Mouse (Mus musculus): ENCODE measurements around the gene Hmgcll1.

The Hmgcll1 gene

DNA sequence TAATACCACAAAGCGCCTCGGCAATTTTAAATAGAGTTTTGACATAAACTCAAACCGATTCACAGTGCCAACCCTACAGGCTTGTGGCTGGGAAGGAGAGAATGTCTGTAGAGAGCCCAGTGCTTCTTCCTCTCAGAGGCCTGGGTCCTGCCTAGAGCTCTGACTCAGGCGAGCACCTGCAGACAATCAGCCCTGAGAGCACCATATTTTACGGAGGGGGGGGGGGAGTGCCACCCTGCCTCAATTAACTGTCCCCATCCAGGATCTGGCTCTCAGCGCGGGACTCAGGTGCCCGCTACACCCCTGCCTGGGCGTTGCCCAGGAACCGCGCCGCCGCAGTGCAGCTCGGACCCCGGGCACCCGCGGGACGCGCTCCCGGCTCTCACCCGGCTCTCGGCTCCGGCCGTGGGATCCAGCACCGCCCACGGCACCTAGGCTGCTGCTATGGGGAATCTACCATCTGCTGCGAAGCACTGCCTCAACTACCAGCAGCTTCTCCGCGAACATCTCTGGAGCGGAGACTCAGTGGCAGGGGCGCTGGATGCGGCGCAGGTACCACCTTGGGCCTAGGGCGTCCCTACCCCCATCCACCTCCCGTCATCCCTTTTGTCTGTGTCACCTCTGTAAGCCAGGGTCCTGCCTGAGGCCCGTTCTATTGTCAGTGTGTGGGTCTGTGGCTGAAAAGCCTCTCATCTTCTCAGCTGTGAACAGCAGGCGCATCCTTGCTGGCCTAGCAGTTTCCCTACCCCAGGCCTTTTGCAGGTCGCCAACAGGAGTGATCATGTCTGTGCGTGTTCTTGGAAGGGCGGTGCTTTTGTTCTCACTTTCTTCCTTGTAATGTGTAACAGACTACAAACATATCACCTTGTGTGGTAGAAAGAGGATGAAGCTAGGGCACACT, at the start of gene Hmgcll1:
Gene Hmgcll1 (plus strand): TSS at position 225 of the 901 bp plus-strand sequence.
- no peak for DNase-seq

DNA sequence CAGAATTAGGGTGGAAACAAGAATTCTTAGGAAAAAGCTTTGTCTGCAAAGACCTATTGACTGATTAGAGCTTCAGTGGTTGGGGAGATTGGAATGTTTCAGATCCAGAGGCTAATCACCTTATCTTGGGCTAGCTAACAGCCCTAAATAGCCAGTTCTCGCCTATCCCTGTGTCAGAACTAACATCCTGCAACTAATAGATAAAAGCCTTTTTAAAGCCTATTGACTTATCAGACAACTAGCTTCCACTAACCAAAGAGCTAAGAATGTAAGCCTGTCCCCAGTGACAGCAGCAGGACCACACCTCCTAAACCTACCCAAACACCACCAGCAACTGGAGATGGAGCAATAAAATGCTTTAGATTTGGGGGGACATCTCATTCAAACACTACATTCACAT, 34.6 kb upstream of the Hmgcll1 start:
- DNase-seq = no peak

DNA sequence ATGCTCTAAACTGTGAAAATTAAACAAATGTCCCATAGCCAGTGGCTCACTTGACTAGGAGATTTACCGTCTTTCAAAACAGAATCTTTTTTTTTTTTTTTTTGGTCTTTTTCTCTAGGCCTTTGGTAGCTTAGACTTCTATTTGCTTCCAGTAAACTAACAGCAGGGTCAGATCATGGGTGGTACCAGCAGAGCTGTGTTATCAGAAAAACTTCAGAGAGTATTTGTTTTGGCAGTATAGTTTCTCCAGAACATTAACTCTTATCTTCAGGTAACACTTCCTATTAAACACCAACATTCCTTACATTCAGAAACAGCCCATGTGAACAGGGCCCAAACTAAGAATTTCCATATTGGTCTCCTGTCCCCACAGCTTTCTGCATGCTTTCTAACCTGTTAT, 33.5 kb upstream of the Hmgcll1 start:
- DNase-seq = no peak

DNA sequence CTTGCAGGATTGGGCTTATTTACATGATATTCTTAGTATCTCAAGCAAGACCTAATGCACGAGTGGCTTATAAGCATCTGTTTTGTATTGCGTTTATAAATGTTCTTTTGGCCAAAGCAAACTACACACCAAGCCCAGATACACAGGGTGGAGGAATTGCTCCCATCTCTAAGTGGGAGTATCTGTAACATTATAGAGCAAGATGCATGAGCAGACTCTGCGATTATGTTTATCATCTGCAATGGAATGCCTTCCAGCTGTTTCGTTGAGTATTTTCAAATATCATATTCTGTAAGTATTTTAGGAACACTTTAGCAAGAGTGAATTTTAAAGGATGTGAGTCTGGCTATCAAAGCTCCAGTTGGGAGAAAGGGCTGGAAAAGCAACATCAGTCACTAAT, 25.2 kb upstream of the Hmgcll1 start:
- DNase-seq = no peak

DNA sequence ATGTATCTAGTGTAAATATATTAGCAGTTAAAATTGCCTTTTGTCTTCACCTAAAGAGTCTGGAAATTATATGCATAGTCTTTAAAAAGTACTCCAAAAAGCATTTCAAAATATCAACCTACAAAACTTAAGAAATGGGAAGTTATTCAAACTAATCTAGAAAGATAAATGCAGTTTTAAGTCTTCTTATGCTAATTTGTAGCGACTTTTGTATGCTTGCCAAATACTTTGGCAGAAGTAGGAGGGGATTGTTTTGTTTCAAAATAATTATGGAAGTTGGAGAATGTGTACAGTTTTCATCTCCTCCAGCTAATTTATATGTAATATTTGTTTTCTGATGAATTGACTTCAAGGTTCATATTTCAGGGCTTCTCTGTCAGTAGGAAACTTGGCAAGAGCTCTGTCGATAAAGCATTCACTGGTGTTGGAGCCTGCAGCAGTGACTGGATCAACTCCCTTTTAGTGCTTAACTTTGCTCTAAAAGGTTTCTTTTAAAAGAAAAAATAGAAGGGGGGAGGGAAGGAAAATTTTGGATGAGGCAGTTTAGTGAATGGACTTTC, 15.8 kb upstream of the Hmgcll1 start:
- no peak for DNase-seq

DNA sequence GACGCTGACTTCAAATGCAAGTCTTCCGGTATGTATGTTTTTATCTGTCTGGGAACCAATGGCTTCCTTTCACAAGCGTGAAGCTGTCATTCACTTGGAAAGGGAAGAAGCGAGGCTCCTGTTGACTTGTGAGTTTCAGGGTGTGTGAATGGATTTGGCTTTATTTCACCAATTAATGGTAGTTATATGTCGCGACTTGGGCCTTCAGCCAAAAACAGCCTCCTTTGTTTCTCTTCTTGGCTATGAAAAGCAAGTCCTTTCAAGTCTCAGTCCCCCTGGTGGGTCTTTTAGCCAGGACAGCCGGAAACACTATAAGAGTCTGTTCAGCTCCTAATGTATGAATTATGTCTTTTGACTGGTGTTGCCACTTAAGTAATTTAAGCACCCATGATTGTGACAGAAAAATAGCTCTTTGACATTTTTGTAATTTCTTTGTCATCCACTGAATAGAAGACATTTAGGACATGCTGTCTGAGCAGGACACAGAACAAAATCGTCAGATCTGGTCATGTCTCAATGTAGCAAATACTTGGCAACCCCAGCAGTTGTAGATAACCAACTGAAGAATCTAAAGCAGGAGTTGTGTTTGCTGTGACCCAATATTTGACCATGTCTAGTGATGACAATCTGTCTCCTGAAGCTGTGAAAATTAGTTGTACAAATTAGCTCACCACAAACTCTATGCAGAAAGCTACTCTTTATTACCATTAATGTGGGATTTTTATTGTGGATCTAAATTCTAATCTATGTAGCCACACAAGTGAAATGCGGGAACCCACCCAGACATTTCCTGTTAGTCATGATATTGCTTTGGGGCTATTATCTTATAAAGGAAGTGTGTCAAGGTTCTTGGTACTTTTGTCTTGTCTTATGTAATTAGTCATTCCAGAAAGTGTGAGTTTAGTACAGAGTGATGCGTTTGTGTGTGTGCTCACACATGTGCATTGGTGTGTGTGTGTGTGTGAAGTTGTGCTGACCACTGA, 13.5 kb upstream of the Hmgcll1 start:
- DNase-seq = no peak

DNA sequence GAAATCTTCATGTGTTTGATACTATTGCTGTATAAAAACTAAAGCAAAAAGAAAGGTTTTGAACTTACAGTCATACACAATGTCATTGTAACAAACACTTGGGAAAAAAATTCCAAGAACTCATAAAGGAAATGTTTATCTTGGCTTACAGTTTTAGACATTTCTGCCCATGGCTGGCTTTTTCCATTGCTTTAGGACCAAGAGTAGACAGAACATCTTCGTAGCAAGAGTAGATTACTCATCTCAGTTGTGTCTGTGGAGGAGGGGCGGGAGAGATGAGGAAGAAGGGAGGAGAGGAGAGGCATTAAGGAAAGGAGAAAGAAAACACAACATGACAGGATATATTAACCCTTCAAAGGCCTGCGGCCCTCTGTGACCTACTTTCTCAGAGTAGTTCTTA, 11.6 kb upstream of the Hmgcll1 start:
- DNase-seq = no peak

DNA sequence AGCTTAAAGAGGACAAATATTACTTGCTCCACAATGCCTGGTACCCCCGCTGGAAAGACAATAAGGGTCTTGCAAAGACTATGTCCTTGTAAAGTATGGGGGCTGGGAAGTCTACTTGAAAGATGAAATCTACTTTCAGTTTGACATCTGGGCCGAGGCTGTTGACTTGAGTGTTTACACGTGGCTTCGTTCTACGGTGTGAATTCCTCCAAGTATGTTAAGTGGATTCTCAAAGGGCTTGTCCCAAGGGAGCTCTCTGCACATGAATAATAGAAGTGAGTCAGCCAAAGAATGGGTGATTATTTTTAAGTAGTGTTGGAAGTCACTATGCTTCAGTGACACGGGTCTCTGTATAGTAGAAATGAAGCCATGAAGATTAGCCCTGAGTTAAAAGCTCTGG, 11.0 kb upstream of the Hmgcll1 start:
- no peak for DNase-seq

DNA sequence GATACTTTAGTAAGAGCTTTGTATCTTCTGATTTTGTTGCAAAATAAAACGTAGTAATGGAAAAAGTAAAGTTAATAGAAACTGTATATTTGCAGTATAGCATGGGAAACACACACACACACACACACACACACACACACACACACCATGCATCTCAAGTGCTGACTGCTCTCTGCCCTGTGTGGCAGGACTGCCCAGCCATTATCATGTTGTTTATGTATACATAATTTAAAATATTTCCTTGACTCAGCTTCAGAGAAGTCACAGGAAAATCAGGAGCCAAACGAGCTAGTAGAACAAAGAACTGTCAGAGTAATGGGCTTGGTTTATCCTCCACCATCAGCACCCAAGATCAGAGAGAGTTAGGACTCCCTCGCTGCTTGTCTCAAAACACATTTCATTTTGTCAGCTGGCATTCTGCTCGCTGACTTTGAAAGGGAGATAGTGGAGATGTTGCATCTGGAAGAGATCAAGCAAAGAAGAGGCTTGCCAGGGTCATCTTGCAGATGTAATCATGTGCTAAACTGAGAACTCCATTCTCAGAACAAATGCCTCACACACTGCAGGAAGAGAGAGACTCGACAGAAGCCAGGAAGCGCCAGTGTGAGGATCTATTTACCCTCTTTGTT, 7.2 kb upstream of the Hmgcll1 start:
- DNase-seq = no peak

DNA sequence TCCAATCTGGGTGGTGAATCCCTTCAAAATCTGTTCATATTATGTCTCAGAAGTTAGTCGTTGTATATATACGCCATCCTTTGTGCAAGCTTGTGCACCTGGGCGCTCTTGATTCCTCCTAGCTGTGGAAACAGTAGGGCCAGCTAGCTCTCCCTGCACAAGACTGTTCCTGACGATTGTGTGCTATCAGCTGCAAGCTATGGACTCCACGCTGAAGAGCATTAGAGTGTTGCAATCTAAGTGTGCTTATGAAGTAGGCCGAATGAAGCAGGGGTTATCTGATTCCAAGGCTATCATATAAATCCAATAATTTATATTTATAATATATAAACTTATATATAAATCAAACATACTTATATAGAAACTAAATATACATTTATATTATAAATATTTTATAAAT, 866 bp upstream of the Hmgcll1 start:
- DNase-seq = no peak

DNA sequence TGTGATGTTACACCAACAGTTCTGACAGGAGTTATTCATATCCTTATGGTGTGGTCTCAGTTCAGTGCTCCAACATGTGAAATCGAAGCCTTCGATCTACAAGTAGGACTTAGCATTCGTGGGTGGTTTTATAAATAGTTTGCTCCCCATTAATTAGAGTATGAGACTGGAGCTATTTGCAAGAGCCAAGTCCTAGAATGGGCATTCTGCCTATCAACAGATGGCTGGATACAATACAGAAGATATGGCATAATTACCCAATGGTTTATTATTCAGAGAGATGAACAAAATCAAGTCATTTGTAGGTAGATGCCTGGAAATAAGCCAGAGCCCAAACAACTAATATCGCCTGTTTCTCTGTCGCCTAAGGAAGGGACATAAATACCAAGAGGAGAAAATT, 1.3 kb downstream of the Hmgcll1 start:
- DNase-seq = no peak

DNA sequence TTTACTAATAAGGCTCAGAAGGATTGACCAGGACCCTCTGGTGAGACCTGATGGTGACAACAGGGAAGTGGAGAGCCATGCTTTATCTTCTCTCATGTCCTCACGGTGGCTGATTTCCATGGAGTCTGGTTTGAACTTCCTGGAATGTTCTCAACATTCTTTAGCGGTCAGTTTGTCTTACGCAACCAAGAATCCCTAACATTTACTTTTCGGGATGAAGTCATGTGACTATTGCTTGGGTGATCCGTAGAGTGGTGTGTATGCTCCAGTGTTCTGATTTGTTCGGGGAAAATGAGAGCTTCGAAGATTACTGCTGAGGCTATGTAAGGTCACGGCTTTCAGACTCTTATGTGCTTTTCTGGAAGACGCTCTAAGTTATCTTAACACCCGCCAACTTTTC, 1.9 kb downstream of the Hmgcll1 start:
- no peak for DNase-seq

DNA sequence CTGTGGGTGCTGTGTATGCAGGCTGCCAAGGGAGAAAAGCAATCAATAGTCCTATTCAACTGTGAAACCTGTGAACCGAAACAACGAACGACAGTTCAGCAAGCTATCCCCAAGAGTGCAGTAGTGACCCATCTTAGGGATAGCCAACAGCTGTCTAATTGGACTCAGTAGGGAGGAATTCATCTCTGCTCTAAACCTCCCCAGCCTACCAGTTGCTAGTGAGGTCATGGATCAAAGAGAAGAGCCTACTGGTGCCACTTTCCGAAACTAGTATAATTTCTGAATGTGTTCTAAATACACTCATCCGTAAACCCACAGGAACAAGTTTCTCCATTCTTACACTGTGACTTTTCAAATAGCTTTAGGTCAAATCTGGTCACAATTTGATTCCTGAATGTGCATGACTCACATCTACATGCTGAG, 8.9 kb downstream of the Hmgcll1 start:
- no peak for DNase-seq

DNA sequence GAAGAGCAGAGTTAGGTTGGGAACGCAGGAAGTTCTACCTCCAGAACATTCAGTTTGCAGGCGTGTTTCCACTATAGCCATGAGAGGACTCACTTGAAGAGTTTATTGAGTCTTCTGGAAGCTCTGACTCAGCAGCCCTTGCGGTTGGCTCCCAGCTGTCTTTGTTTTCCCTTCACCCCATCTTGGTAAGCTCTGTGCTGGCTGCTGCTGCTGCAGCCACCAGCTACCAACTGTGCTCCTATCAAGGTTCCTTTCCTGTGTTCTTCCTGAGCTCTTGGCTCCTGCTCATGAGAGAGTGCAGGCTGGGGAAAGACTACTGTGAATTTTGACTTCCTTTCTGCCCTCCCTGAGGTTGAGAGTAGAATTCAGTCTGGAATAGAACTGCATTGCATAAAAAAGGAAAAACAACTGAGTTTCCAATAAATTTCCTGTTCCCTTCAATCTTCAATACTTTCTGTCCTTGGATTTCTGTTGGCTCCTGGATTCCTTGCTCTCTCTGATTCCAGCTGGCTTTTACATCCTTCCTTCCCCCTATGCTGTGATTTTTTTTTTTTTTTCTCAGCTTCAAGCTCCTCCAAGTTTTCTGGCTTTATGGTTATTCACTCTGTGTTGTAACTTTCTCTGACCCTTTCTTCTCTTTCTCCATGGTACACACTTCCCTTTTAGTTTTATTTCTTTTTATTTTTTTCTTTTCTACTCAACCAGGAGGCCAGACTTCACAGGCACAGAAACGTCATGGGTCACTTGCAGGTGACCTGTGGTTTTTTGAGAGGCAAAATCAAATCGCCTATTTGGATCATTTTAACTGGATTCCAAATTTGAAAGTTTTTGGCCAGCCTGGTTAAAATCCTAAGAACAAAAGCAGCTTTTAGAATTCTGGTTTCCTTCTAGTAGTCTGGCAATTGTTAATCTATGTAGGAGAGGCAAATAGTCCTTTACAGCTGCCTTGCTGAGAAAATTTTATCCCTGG, 9.9 kb downstream of the Hmgcll1 start:
- DNase-seq = no peak

DNA sequence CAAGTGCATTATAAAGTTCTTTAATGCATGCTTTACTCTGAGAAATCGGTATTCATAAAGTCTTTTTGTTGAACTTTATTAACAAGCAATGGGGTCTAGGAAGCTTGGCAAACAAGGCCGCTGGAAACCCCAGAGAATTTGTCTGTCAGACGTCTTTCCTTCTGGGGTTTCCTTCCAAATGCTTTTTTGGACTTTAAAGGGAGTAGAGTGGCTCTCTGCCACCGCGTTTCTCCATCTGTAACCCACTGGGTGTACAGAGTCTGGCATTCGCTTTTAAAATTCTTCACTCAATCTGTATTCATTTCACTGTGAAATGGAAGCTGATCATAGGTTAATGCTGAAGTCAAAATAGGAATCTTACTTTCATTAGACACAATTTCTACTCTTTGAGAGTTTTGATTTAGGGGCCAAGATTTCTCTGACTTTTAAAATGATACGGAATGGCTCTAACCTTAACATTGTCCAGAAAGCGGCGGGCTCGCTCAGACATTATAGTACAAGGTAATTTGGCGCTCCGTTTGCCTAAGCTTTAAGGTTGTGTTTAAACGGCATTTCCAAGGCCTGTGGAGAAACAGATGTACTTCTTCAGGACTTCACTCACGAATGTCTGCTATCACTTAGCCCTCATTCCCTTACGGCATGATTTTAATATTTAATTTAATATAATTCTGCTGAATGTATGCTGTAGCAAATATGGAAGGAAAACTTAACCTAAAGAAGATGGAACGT, 15.0 kb downstream of the Hmgcll1 start:
- DNase-seq = no peak

DNA sequence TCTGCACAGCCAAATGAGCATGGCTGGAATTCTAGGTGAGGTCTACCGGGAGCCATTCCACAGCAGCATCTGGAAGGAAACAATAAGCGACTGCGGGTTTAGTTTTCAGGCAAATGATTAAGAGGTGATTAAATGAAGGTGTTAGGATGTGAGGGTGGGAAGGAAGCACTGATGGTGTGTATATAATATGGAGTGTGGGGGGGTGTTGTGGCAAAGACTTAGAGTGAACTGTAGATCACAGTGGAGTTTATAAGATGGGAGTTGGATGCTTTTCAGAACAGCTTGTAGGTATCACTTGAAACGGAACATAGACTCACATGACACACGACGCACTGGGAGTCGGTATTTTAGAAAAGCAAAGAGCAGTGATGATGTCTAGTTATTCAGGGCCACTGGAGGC, 20.4 kb downstream of the Hmgcll1 start:
- no peak for DNase-seq

DNA sequence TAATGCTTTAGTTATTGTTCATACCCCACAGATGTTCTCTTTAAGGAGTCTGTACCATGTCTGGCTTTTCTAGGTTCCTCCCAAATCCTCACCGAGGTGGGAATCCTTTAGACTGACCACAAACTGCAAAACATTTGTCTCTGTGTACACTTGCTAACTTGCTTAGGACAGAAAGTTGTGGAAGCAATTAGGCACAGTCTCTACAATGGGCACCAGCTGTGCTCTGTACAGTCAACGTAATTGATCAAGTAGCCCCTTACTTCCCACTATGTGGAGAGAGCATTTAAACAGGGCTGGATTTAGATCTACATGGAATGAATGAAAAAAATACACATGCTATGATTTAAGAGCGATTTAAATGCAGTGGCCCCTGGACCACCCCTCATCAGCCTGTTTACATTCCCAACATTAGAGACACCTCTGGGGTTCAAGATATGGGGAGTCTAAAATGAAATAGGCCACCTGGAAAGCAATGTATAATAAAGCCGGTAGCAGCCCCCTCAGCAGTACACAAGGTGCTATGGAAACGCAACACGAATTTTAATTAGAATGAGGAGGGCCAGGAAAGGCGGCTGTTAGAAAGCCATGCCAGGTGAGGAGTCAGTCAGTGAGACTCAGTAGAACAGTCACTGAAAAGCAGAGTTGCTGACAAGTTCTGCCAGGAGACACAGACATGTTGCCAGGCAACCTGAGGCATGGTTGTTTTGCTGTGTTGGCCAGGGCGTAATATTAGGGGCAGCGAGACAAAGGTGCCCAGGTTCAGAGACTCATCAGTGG, 23.9 kb downstream of the Hmgcll1 start:
- no peak for DNase-seq

DNA sequence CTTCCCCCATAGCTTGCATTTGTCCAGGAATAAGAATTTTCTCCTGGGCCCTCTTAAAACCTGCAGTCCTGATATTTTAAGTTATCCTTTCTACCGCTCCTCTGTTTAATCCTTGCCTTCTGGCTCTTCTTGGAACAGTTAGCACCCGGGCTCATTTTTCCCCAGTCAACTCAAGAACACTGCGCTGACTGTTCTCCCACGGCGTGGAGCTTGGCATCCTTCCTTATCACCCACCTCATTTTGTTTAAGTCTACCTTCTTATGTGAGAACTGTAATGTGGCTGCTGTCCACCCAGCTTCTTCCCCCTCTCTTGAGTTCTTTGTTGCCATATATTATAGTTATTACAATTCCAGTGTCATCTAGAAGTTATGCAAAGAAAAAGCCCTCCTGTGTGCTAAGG, 25.1 kb downstream of the Hmgcll1 start:
- no peak for DNase-seq

DNA sequence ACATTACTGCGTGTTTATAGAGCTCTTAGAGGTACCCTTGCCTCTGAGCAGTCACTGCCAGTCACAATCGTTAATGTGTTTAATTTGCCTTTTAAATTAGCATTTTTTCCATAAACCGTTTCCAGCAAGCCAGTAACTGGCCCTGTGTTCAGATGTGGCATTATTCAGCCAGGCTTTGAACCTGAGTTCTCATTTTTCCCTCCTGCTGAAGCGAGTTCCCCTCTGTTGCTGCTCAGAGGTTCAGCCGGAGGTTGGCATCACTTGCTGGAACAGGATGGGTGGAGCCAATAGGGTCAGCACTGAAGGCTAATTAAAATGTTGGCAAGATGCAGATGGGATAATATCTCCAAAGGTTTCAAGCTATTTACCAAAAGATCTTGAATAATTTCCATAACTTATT, 28.7 kb downstream of the Hmgcll1 start:
- peak; percentile 48 for DNase-seq

DNA sequence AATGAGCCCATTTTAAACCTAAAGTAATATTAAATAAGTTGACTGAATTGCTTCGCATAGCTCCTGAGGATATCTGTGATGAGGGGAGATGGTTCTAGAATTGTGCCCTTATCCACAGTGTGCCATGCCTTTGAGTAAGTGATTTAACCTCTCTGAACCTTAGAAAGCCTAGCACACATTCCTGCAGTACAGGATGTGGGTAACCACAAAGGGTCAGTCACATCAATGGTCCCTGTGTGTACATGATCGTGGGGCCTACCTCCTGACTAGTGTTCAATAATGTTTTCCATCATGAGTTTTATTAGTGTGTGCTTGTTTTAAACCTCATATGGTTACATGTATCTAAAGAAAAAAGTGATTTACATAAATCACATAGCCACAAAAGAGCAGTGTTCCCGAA, 46.3 kb downstream of the Hmgcll1 start:
- DNase-seq = no peak
